Mouse (Mus musculus): ENCODE results near the gene Bcas3. TPM values are rescaled to one million over a fixed set of nuclear protein-coding genes. Genes with fewer than 3 reads are reported as not detected.
A peak's percentile ranks its signal among the peaks of the same experiment; 100 is the strongest.

The Bcas3 gene
- polyA plus RNA-seq (2015; fragmentation: Nextera tagmentation; extraction: Ambion mirVana): 26.0 and 31.0 TPM in 2 replicates

- Histone ChIP-seq H3K4me1 (ENCODE audit: insufficient read depth, low read depth, low read length) (peaks cover 2% of the 10 kb centered on the region; the same call in 1 of the 2 replicates), H3K36me3 (ENCODE audit: insufficient read depth, low read length) (peaks cover 6% of the 10 kb centered on the region; the same call in 1 of the 2 replicates), H3K27ac (ENCODE audit: low read length) (peak within 1 kb of the TSS; percentile 77), H3K4me3 (ENCODE audit: low read depth, low read length) (peak within 1 kb of the TSS; percentile 79), H3K4me2 (replicated peaks; ENCODE audit: low read depth, low read length) (peak within 1 kb of the TSS; percentile 77), H3K9ac (replicated peaks; ENCODE audit: low read depth) (peak within 1 kb of the TSS; percentile 92), H3K9me3 (ENCODE audit: low read length) (no peaks in the 10 kb centered on the region), H3K27me3 (replicated peaks; ENCODE audit: insufficient read depth, low read length) (no peaks in the 10 kb centered on the region)
- peak; percentile 98 for ATAC-seq
- WGBS: 0% methylated on average over 47 of the region's 47 CpGs
- peak; percentile 100 for DNase-seq (ENCODE audit: low spot score)
- peak; percentile 73 for TF ChIP-seq EP300 (IDR thresholded peaks at IDR 0.05)
- TF ChIP-seq CTCF (IDR thresholded peaks at IDR 0.05): 0 out of 2 replicates have a peak, but pooled peaks have one; percentile 4
Measured at GRCm38 (mm10) chr11:85352539-85353380, at the start of gene Bcas3. Bcas3 (plus strand) TSS chr11:85353167.

GRCm38 (mm10) chr11:85306577-85307260 lies 46.2 kb upstream of the Bcas3 start:
- Histone ChIP-seq H3K4me3 (ENCODE audit: low read depth, low read length) (no peak overlapping the region), H3K4me1 (ENCODE audit: insufficient read depth, low read depth, low read length) (no peaks in the 10 kb centered on the region), H3K27ac (ENCODE audit: low read length) (no peak overlapping the region), H3K36me3 (ENCODE audit: insufficient read depth, low read length) (no peaks in the 10 kb centered on the region), H3K4me2 (replicated peaks; ENCODE audit: low read depth, low read length) (no peak overlapping the region), H3K9me3 (ENCODE audit: low read length) (no peaks in the 10 kb centered on the region), H3K9ac (replicated peaks; ENCODE audit: low read depth) (no peak overlapping the region), H3K27me3 (replicated peaks; ENCODE audit: insufficient read depth, low read length) (no peaks in the 10 kb centered on the region)
- ATAC-seq (no peak), DNase-seq (ENCODE audit: low spot score) (no peak)
- no peak for TF ChIP-seq CTCF (IDR thresholded peaks at IDR 0.05)
- TF ChIP-seq EP300 (IDR thresholded peaks at IDR 0.05): no peak
- 49% methylated on average over 4 of the region's 4 CpGs for WGBS

GRCm38 (mm10) chr11:85308799-85309198 lies 44.2 kb upstream of the Bcas3 start:
- Histone ChIP-seq H3K27ac (ENCODE audit: low read length) (no peak overlapping the region), H3K27me3 (replicated peaks; ENCODE audit: insufficient read depth, low read length) (no peaks in the 10 kb centered on the region), H3K4me2 (replicated peaks; ENCODE audit: low read depth, low read length) (no peak overlapping the region), H3K4me3 (ENCODE audit: low read depth, low read length) (no peak overlapping the region), H3K9me3 (ENCODE audit: low read length) (no peaks in the 10 kb centered on the region), H3K36me3 (ENCODE audit: insufficient read depth, low read length) (no peaks in the 10 kb centered on the region), H3K4me1 (ENCODE audit: insufficient read depth, low read depth, low read length) (peaks cover 9% of the 10 kb centered on the region; the same call in 1 of the 2 replicates), H3K9ac (replicated peaks; ENCODE audit: low read depth) (no peak overlapping the region)
- DNase-seq (ENCODE audit: low spot score) (no peak), ATAC-seq (no peak)
- TF ChIP-seq EP300 (IDR thresholded peaks at IDR 0.05) (no peak), CTCF (IDR thresholded peaks at IDR 0.05) (peak; percentile 21; the same call in 1 of the 2 replicates)
- 68% methylated on average over 2 of the region's 2 CpGs for WGBS

GRCm38 (mm10) chr11:85310407-85310712 lies 42.6 kb upstream of the Bcas3 start:
- peak overlapping the region; percentile 78 for H3K27ac ChIP-seq (ENCODE audit: low read length)
- ATAC-seq (no peak), DNase-seq (ENCODE audit: low spot score) (no peak)
- peak overlapping the region; percentile 45 for H3K9ac ChIP-seq (replicated peaks; ENCODE audit: low read depth)
- WGBS: under 1% methylated on average over 15 of the region's 15 CpGs
- peak overlapping the region; percentile 64 for H3K4me2 ChIP-seq (replicated peaks; ENCODE audit: low read depth, low read length)
- TF ChIP-seq CTCF (IDR thresholded peaks at IDR 0.05): no peak
- no peak for TF ChIP-seq EP300 (IDR thresholded peaks at IDR 0.05)
- H3K4me3 ChIP-seq (ENCODE audit: low read depth, low read length): peak overlapping the region; percentile 97
- no peaks in the 10 kb centered on the region for H3K36me3 ChIP-seq (ENCODE audit: insufficient read depth, low read length)
- peaks cover 9% of the 10 kb centered on the region; the same call in 1 of the 2 replicates for H3K4me1 ChIP-seq (ENCODE audit: insufficient read depth, low read depth, low read length)
- no peaks in the 10 kb centered on the region for H3K9me3 ChIP-seq (ENCODE audit: low read length)
- no peaks in the 10 kb centered on the region for H3K27me3 ChIP-seq (replicated peaks; ENCODE audit: insufficient read depth, low read length)

DNA sequence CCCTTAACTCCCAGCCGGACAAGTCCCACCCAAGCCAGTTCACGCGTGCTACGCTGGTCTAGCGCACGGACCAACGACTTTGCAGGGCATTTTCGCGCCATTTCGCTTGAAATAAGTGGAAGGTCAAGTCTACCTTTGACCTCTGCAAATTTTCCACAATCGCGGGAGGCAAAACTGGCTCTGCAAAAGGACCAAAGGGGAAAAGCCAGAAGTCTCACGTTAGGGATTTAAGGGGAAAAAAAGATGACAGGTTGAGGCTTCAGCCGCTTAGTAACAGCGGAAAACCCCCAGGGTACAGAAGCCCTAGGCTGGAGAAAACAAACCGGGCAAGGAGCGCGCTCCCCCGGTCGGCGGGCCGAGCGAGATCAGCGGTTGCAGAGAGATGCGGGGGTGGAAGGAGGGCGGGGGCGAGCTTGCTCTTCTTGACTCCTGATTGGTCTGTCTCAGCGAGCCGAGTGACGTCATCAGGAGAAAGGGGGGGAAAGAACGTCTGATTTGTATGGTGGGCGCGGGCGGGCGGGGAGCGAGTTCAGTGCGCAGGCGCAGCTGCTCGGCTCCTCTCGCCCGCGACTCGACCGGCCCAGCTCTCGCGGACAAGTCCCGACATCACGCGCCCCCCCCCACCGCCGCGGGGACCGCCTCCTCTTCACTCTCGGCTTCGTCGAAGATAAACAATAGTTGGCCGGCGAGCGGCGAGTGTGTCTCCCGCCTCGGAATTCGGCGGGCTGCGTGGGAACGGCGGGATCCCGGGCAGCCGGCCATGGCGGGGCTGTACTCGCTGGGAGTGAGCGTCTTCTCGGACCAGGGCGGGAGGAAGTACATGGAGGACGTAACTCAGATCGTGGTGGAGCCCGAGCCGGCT lies 42.0 kb upstream of the Bcas3 start, which contains the start of gene Ppm1d:
Ppm1d (plus strand) TSS at position 532 of the 862 bp plus-strand sequence.
- H3K9me3 ChIP-seq (ENCODE audit: low read length): no peaks in the 10 kb centered on the region
- peak; percentile 96 for ATAC-seq
- H3K4me3 ChIP-seq (ENCODE audit: low read depth, low read length): peak within 1 kb of the TSS; percentile 97
- H3K27ac ChIP-seq (ENCODE audit: low read length): peak within 1 kb of the TSS; percentile 98
- H3K27me3 ChIP-seq (replicated peaks; ENCODE audit: insufficient read depth, low read length): no peaks in the 10 kb centered on the region
- H3K9ac ChIP-seq (replicated peaks; ENCODE audit: low read depth): peak within 1 kb of the TSS; percentile 97
- H3K36me3 ChIP-seq (ENCODE audit: insufficient read depth, low read length): no peaks in the 10 kb centered on the region
- TF ChIP-seq CTCF (IDR thresholded peaks at IDR 0.05) (peak; percentile 15), EP300 (IDR thresholded peaks at IDR 0.05) (0 out of 2 replicates have a peak, but pooled peaks have one; percentile 22)
- H3K4me2 ChIP-seq (replicated peaks; ENCODE audit: low read depth, low read length): peak within 1 kb of the TSS; percentile 73
- DNase-seq (ENCODE audit: low spot score): peak; percentile 99
- WGBS: under 1% methylated on average over 78 of the region's 78 CpGs
- H3K4me1 ChIP-seq (ENCODE audit: insufficient read depth, low read depth, low read length): peaks cover 9% of the 10 kb centered on the region; the same call in 1 of the 2 replicates
